Mouse (Mus musculus) heart, postnatal 14 days (tissue): ENCODE results near the gene Hoxc12. TPM values are rescaled to one million over a fixed set of nuclear protein-coding genes. Genes with fewer than 3 reads are reported as not detected.

Source experiments
- DNase-seq, 2 experiments: peaks; one replicate each; pipeline ENCODE4 v3.0.0; 2021 to 2022
- intact Hi-C: fragments of 180-260 bp; cut with DNase I; formaldehyde crosslinking; loops from one replicate; pipeline ENCODE4 v1.15.1; 2025
- total RNA-seq, 2 experiments: library from RNA; stranded (reverse); gene quantifications; 2 replicates each; pipeline ENCODE4 v1.2.3; 2021

Hoxc12 gene
- total RNA-seq, 2 experiments from 2014 or later = not detected

DNA sequence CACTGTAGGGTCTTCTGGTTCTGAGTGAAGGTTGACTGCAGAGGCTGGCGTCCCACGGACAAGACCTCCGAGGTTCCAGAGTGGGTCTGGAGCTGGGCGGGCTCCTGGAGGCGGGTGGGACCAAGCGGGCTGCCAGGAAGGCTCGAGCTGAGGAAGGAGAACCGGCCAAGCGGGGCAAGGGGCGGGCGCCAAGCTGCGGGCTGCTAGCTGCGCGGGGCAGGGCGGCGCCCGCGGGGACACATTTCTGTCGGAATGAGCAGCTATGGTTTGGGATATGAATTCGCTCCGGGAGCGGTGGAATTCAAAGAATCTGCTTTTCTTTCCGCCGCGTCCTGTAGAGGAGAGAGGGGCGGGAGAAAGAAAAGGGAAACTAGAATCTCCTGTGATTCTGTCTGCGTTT is 1.7 kb upstream of the Hoxc12 start:
- no peak for DNase-seq
- intact Hi-C loops = no loop called here

- intact Hi-C loops = no loop called here
- no peak for DNase-seq
These were observed 594 bp downstream of the Hoxc12 start for GRCm38 (mm10) chr15:102937036-102937666.

DNA sequence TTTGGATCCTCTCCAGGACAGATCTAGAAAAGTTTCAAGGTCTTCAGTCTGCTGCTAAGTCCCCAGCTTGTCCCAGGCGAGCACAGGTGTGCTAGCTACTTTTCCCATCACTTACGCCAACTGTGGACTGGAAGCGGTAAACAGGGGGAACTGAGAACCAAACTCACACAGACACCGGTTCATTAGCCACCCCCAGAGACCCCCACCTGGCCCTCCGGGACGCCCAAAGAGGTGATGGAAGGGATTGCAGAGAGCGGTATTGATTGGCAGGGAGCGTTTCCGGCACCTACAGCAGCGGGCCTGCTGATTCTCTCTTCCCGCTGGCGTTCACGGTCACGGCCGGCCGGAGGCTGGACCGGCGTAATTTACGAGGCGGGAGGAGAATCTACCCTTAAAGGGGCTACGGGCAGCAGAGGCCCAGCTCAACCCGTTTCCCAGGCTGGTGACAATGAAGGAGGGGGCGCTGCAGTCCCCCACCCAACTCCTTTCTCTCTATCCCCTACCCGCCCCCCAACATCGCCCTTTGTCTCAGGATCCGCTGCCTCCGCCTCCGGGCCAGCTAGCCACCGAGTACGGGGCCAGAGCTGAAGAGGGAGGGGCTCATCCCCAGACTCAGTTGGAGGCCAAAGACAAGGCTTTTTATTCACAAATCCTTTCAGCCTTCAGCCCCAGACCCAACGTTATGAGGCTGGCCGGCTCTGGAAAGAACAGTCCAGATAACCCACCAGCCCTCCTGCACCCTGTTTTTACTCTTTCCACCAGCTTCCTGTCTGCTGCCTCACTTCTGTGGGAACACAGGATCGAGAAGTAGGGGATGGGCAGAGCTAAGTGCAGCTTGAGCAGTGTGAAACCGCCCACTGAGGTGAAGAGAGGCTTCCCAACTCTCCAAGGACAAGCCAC is 2.9 kb downstream of the Hoxc12 start:
- no peak for DNase-seq
- intact Hi-C loops = no loop called here

- no peak for DNase-seq
- intact Hi-C loops = no loop called here
These were observed 6.3 kb downstream of the Hoxc12 start for GRCm38 (mm10) chr15:102942739-102943467.

- intact Hi-C loops = no loop called here
- no peak for DNase-seq
These were observed 6.9 kb downstream of the Hoxc12 start for GRCm38 (mm10) chr15:102943468-102943813.

- DNase-seq = no peak
- intact Hi-C loops = no loop called here
These were observed 8.9 kb downstream of the Hoxc12 start for GRCm38 (mm10) chr15:102945185-102946077.

DNA sequence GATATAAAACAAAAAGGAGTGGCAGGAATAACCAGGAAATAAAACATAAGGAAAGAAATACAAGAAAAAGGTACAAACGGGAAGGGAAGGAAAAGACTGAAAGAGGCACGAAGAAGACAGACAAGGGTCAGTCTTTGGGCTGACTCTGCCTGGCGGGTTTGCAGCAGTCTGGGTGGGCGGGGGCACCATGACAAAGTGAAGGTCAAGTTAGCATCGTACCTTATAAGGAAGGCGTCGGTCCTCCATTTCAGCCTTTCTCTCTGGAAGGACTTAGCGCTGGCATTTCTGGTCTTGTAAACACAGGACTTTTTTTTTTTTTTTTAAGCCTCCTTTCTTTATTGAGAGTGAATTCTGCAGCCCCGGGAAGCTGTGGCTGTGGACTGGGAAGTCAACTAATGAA is 10.7 kb downstream of the Hoxc12 start:
- intact Hi-C loops = no loop called here
- DNase-seq = no peak

- DNase-seq = no peak
- intact Hi-C loops = no loop called here
These were observed 12.3 kb downstream of the Hoxc12 start for GRCm38 (mm10) chr15:102948842-102949241.

GRCm38 (mm10) chr15:102949696-102950095 is 13.1 kb downstream of the Hoxc12 start:
- no peak for DNase-seq
- intact Hi-C loops = no loop called here

DNA sequence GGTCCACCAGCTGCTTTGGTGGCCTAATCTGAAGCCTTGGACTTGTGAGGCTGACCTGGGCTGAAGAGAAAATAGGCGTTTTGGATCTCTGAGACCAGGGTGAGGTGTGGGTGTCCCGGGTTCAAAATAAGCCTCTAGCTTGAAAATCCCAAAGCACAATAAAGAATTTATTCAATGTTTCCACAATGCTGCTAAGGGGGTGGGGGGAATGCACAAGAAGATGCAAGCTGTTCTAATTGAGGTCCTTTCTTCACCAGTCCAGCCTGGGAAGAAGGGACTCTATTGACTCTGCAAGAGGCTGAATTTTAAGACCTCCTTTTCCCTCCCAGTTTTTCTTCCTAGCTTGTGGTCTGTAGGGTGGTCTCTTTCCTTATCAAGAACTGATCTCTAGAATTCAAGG is 14.3 kb downstream of the Hoxc12 start:
- intact Hi-C loops = no loop called here
- DNase-seq = no peak

- intact Hi-C loops = no loop called here
- DNase-seq = no peak
These were observed 17.0 kb downstream of the Hoxc12 start for GRCm38 (mm10) chr15:102953561-102953960.

GRCm38 (mm10) chr15:102954192-102955006 is 17.8 kb downstream of the Hoxc12 start, which contains the start of gene Hoxc11:
Gene Hoxc11, plus strand, starts transcription at chr15:102954427.
- no peak for DNase-seq
- intact Hi-C loops = no loop called here

GRCm38 (mm10) chr15:102955007-102955382 is 18.4 kb downstream of the Hoxc12 start:
- intact Hi-C loops = no loop called here
- no peak for DNase-seq

GRCm38 (mm10) chr15:102955833-102956640 is 19.5 kb downstream of the Hoxc12 start:
- no peak for DNase-seq
- intact Hi-C loops = no loop called here

DNA sequence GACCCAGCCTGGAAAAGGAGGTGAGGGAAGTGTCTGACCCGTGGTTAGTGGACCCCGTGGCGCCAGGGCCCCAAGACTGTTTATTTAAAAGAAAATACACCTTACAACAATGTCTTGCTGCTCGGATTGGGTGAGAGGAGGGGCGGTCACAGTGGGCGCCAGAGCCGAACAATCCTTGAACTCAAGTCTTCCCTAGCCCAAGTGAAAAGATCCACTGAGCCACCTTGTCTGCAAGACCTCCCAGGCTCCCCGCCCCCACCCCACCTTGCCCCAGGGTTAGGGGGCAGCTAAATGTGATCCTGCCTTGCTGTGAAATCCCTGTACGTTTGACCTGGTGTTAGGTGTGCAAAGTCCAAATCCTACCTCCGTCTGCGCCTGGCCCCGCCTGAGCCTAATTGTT is 20.3 kb downstream of the Hoxc12 start:
- no peak for DNase-seq
- intact Hi-C loops = no loop called here

DNA sequence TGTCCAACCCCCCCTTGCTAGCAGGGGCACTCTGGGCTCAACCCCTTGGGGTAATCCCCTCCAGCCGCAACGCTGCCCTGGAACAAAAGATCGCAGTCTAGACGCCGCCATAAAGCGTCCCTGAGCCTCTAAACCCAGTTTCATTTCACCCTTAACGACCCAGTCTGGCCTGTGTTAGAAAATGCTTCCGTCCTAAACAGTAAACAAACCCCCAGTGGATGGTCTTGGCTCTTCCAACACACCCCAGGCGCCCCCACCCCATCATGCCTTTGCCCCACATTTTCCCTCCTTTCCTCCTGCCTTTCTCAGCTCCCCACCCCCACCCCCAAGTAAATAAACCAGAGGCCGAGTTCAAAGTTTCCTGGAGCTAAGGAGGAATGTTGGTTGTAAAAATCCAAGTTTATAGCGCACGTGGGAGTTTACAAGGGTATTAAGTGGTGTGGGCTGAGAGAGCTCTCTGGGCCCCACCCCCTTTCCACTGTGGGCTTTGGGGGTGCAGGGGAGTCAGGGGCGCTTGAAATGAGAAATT is 23.2 kb downstream of the Hoxc12 start:
- intact Hi-C loops = no loop called here
- no peak for DNase-seq

DNA sequence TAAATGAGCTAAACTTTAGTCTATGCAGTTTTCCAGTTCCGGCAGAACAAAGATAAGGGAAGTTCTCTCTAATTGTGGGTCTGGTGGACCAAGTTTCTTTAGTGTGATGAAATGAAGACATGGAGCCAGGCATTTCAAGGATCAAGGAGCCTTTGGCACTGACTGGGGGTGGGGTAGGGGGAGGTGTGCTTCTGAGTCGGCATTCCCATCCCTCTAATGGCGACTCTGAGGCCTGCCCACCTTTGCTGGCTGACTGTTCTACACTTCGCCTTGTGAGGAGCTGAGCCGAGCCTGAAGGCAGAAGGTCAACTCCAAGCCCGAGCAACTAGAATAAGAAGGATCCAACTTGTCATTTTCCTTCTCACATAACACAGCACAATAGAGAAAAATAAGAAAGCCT is 25.2 kb downstream of the Hoxc12 start:
- intact Hi-C loops = no loop called here

GRCm38 (mm10) chr15:102962492-102962891 is 25.9 kb downstream of the Hoxc12 start:
- no peak for DNase-seq
- intact Hi-C loops = no loop called here

More for the DNA sequence above, 25.2 kb downstream of the Hoxc12 start:
- DNase-seq = no peak
